Mouse (Mus musculus) cerebellum, postnatal 25 days (tissue): ENCODE measurements around the gene Ophn1.

Experiments used
- DNase-seq, 2 experiments: peaks; one replicate each; pipeline ENCODE4 v3.0.0; 2021; ENCODE audit warnings: mixed read lengths in 2 of 2

Ophn1 gene

DNA sequence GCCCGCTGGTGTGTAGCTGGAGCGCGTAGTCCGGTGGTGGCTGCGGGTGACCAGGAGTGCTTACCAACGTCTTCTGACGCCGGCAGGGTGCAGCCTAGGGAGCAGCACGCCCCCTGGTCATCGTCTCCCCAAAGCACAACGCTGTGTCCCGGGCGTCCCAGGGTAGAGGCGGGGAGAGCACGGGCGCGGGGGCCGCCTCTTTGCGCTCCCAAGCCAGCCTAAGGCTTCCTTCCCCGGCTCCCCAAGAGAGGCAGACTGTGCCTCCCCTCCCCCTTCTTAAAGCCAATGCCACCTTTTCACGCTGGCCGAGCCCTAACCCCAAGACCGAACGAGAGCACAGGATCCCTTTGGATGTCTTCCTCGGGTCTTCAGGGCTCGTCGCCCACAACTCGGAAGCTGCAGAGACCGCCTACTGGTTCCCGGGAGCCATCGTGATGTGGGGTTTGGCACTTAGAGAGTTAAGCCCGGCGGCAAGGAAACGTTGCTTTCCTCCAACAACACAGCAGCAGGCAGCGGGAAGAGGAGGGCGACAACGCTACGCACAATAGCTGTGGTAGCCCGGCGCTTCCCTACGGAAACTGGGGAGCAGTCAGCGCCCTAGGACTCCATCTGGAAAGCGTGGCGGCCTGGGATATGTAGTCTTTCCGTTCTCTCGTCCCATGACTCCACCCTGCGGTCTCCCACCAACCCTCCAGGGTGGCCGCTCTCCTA lies at the start of gene Ophn1:
Gene Ophn1, minus strand, starts transcription at position 620 of the 711 bp plus-strand sequence.
- peak; percentile 76 to 82 for DNase-seq

DNA sequence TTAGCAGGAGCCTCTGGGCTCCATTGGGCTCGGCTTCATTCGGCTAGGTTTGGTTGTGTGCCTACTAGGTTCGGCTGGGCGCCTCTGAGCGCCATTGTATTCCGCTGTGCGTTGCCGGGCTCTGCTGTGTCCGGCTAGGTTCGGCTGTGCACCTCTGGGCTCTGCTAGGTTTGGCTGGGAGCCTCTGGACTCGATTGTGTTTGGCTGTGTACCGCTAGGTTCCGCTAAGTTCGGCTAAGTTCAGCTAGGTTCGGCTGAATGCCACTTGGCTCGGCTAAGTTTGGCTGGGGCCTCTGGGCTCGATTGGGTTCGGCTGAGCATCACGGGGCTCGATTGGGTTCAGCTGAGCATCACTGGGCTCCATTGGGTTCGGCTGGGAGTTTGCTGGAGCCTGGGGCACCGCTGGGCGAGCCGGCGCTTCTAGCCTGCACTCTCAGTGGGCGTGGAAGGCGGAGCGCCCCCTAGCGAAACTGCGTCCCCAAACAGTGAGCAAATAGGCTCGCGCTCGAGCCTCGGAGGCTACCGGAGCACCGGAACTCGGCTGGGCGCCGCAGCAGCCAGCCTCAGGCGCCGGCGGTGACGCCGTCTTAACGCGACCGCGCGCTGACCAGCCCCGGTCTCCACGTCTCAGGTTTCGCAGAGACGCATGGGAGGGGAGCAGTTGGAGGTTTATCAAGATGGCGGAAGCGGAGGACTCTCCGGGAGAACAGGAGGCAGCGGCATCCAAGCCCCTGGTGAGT lies 46.9 kb upstream of the Ophn1 start:
- DNase-seq: peak; percentile 95 to 96

DNA sequence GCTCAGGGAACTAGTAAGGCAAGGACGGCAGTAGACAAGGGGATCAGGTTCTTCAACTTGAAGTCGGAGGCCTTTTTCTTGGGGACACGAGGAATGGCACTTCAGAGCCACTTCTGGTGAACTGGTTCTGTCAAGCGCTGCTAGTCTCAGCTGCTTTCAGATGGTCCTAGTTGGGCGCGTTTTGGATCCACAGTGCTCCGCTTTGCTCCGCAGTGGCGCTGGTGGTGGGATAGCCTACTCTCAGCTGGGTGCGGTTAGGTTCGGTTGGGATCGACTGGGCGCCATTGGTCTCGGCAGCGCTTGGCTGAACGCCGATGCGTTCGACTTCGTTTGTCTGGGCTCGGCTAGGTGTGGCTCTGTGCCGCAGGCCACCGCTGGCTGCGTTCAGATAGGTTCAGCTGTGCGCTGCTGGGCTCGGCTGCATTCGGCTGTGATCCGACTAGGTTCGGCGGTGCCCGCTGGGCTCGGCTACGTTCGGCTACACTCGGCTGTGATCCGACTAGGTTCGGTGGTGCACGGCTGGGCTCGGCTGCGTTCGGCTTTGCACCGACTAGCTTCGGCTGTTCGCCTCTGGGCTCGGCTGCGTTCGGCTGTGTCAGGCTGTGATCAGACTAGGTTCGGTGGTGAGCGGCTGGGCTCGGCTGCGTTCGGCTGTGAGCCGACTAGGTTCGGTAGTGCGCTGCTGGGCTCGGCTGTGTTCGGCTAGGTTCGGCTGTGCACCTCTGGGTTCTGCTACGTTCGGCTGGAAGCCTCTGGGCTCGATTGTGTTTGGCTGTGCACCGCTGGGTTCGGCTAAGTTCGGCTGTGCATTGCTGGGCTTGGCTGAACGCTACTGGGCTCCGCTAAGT lies 46.1 kb upstream of the Ophn1 start:
- peak; percentile 97 to 98 for DNase-seq

DNA sequence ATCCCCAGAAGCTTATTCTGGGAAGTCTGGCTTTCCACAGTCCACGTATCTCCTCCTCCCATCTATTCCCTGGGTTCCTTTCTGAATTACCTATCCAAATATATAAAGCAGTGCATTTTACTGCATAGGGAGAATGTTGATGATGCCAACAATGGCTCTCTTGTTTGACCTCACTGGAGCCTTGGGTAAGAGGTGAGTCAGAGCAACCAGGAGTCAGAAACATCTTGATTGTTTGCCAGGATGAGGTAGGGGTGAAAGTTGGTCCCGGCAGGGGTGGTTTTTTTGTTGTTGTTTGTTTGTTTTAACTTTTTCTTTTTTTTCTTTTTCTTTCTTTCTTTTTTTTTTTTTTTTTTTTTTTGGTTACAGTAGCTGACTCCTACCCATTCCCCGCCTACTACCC lies 45.3 kb upstream of the Ophn1 start, which contains the start of gene Yipf6:
Gene Yipf6, plus strand, starts transcription at position 216 of the 400 bp plus-strand sequence.
- no peak for DNase-seq

DNA sequence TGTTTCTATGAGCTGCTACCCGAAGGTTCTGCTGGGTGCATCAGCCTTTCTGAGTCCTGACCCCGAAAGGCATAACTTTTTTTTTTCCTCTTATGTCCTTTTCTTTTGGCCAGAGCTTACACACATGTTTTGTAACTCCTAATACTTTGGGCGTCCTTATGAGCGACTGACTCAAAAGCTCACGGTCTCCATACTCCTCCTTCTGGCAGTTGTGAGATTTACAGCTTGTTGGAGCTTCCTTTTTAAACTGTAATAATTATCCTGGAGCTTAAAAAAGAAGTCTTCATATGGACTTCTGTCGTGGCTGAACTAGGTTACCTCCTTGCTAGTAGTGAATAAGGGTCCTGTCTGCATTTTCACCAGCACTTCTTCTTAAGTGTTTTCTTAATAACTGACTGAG lies 28.6 kb upstream of the Ophn1 start:
- peak in 1 of 2 experiments; percentile 44 for DNase-seq

DNA sequence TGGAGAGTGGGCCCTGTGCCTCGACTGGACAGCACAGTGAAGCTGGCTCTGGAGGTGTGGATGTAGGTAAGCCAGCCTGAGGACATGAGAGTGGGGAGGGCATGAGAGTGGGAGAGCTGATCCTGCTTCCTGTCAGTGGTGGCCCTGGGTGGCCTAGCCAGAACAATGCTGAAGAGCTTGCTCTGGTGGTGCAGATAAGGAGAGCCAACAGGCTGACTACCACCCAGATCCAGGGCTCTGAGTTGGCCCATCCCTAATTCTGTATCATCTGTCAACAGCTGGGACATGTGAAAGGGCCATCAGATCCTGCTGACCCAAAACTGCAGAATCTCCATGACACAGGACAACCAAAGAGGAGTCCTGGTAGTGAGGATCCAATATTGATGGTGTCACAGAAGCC lies 18.1 kb upstream of the Ophn1 start:
- no peak for DNase-seq

DNA sequence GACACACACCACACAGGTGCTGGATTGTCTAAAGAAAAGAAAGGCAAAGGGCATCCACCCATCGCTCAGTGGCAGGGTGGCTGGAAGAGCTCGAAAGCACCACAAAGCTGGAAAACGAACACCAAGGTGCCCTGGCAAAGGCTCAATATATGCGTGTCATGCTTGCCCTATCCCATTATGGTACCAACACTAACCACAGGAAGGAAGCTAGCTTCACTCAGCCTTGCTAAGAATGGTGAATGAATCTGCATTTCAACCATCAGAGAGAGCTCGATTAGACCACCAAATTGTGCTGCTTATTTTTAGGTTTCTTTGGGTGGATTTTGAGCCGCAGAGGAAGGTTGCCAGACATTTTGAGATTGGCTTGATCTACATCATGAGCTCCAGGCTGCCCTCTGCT lies 13.4 kb upstream of the Ophn1 start:
- no peak for DNase-seq

DNA sequence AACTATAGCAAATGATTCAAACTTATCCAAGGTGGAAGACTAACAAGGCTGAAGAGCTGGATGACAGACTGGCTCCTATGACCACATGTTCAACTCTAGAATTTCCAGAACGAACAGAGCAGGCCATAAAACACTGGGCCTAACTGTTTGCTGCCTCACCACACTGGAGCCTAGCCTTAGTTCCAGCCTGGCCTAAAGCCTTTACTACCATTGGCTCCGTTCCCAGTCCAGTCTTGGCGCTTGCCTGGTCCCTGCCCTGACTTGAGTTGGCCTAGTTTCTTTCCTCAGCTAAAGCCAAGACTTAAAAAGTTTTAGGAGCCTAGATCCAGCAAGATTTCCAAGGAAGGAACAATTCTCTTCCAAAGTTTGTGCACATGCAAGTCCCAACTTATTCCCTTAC lies 7.5 kb upstream of the Ophn1 start:
- DNase-seq: peak; percentile 14 to 58

DNA sequence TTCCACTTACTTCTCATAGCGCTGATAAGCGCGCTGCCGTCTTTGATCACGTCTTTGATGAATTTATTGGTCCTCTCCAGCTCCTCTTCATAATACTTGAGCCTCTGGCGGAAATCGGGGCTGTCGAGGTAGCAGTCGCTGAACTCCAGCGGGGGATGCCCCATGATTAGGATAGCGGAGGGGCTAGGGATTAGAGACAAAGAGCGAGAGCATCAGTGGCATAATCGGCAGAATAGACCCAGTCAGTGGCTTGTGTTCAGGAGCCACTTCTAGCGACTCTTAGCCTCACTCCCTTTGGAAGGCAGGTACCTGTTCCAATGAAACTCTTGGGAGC lies 786 bp downstream of the Ophn1 start:
- DNase-seq: no peak

DNA sequence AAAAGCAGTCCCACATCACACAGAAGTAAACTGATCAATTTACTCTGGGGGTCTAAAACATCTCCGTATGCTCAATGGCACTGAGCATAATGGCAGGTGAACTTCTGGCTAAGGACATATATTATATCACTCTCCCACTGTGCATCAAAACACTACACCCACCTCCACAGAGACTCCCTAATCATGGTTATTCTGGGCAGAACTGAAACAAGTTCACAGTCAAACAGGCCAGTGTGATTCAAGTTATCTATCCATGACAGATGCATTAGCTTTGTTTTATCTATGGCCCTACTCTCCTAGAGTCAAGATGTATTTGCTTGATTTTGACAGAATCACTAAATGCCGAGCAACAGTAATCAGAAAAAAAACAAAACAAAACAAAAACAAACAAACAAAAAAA lies 8.8 kb downstream of the Ophn1 start:
- DNase-seq: no peak

DNA sequence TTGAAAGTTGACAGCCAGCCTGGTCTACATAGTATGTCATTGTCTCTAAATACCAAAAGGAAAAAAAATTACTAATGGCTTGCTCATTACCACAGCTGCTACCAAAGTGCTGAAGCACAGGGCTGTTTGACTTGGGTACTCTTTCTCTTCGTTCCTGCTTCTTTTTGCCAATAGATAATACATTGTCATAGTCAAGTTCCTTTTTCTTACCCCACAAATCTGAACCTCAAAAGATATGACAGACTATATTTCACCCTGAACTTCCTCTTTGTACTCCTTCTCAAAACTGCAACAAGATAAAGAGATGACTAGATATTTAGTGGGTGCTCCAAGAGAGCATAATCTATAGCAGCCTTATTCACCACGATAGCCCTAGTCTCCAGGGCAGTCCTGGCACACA lies 9.7 kb downstream of the Ophn1 start:
- DNase-seq: no peak

DNA sequence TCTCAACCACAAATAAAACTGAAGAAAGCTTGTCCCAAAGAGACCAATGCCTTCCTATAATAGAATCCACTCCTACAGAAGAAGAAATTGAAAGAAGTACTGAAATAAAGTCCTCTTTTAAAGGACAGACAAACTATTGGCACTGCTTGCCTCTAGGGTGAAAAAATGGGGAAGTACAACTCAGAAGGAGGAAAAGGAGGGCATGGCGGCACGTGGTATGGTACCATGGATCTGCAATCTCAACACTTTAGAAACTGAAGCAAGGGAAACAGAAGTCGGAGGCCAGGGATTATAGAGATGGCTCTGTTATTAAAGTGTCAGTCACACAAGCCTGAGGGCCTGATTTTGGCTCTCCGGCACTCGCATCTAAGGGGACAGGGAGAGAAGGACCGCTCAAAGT lies 10.5 kb downstream of the Ophn1 start:
- no peak for DNase-seq

DNA sequence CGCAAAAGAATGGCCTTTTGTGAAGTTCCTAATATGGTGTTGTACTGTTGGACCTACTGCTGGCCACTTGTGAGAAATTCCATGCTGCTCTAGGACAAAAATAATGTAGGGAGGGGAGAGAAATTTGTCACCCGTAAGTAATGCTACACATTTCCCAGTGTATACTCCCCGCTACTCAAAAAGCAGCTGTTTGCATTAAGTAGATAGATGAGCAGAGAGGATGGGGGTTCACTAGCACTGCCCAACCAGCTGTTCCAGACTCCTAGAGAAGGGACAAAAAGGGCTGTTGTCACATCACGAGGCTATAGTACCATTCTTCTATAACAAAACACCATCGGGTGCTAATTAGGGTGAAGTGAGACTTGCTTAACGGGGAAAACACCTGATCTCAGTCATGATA lies 15.7 kb downstream of the Ophn1 start:
- DNase-seq: no peak

DNA sequence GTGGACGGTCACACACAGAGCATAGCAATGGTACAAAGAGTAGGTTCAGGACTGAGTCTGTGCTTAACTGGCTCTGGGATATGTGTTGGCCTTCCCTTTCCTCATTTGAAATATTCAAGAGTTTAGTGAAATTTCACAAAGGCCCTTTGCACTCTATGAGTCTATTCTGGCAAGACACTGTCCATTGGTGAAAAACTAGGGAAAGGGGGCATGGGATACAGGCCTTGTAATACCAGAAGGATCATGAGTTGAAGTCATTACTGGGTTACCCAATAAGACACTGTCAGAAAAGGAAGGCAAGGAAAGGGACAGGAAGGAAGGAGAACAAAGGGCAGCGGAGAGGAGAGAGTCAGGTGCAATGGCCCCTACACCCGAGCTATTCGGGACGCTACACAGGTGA lies 16.7 kb downstream of the Ophn1 start:
- DNase-seq: no peak

DNA sequence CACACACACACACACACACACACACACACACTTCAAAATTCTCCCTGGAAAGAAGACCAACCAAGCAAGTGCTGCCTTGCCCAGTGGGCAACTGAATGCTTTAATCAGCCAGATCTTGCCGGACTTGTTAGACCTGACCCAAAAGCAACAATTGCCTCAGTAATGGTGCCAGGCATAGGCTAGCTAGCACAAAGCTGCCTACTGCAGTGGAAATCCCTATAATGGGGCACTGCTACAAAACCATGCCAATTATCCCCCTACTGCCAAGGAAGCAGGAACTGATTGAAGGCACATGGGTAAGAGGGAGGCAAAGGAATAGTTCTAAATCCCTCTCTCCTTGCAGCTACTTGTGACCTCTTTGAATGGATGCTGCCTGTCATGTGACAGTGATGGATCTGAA lies 18.8 kb downstream of the Ophn1 start:
- no peak for DNase-seq

DNA sequence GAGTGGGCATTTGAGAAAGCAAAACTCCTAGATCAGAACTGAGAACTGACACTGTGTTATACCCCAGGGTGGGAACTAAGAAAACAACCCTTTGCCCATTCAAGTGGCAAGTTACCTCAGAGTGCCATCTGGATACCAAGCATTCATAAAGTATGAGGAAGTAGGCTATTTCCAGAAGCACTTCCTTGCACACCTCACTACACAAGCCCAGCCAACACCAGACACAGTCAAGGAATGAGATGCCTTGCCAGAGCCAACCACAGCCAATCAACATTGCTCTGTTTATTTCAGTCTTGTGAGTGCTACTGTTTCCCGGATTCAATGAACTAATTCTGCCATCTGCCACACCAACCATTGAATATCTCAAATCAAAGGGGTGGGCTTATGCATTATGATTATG lies 20.3 kb downstream of the Ophn1 start:
- DNase-seq: no peak

DNA sequence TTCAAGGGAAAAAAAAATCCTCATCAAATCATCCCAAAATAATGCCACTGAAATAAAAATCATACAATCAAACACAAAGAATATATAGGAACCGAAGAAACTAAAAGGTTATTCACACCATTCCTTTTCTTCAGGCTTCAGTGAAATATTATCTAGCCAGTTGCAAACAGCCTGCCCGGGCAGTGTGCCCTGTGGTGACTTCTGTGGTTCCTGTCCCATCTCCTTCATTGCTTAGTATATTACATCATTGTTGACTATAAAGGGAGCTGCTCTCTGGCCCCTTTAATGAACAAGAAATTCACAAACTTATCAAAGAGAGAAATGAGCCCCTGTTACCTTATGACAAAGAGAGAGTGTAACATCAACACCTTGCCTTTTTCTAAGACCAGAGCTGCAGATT lies 21.1 kb downstream of the Ophn1 start:
- no peak for DNase-seq

DNA sequence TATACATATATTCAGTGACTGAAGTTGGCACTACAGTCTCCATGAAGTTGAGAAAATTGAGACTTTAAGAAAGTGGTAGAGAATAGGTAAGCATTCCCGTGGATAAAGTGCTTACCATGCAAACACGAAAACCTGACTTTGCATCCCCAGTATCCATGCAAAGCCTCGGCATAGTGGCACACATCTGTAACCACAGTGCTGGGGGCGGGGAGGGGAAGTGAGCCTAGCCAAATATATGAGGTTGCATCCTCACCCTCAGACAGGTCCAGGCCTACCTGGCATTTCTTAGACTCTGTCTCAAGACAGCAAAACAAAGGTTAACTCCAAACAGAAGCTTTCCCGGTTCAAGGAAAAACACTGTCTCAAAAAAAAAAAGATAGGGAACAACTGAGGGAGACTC lies 21.7 kb downstream of the Ophn1 start:
- DNase-seq: no peak

DNA sequence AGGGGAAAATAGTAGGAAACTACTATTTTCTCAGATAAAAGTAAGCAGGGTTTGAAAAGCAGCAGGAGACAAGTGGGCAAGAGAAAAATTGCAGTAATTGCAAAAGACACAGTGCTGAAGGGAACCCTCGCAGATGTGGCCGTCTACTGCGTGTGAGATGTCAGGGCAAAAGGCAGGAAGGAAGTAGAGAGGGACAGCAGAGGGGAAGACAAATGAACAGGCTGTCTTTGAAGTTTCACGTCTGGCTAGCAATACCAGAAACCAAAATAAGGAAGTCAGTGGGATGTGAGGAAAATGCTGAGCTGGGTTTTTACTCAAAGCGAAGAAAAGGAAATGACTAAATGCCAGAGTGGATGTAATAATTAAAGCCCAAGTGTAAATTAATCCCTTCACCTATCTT lies 30.7 kb downstream of the Ophn1 start:
- DNase-seq: no peak

DNA sequence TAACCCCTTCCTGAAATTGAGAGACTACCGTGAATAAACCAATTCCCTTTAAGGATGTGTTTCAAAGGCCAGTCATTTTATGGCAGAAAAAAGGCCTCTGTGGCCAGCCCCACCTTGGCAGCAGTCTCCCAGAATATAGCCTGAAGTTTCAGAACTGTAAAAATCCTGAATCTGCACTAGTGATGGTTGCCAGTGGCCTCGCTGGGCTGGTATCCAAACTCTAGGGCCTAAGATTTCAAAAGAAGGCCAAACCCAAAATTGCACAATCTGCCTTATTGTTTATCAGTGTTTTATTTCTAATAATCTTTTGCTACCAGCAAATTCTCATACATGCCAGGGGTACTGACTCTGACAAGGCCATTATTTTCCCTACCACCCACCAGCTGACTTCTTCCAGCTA lies 34.8 kb downstream of the Ophn1 start:
- DNase-seq: peak in 1 of 2 experiments; percentile 9

DNA sequence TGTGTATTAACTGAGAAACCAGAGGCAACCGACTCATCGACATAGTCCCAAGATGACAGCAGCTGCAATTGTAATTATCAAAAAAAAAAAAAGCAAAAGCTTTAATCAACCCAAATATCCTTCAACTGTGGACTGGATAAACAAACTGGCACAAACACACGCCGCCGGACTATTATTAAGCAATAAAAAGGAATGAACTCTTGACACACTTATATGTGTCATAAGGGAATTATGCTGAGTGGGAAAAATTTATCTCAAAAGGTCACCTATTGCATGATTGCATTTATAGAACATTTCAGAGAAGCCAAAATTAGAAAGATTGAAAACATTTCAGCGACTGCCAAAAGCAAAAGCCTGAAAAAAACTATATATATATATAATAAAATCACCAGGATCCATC lies 40.0 kb downstream of the Ophn1 start:
- no peak for DNase-seq

DNA sequence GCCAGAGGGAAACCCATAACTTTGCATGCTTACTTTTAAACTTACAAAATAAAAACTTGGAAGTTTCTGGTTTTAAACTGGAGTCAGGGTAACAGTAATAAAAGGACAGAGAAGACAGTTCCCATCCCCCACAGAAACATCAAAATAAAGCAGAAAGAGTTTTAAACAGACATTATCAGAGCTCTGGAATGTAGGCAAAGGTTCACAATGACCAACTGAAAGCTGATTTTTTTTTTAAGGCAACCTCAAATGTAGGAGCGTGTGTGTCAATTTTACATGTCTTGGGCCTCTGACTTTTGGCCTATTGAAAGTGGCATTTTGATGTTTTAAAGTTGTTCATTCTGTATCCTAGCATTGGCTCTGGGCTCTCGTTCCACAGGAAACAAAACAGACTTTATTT lies 49.2 kb downstream of the Ophn1 start:
- no peak for DNase-seq

DNA sequence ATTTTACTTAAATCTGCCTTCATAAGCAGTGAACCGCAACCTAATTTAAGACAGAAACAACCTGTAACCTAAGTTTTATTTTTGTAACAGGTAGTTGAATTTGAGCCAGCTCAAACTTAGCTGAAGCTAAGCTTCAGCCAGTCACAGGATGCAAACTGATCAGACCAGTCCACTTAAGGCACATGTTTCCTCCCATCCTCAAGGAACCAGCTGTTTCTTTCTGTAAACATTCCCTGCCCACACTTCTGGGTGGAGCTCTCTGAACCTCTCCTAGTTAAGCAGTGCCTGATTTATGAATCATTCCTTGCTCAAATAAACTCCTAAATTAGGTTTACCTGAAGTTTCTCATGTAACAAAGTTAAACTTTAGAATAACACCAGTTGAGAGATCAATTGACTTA lies 54.8 kb downstream of the Ophn1 start:
- no peak for DNase-seq

DNA sequence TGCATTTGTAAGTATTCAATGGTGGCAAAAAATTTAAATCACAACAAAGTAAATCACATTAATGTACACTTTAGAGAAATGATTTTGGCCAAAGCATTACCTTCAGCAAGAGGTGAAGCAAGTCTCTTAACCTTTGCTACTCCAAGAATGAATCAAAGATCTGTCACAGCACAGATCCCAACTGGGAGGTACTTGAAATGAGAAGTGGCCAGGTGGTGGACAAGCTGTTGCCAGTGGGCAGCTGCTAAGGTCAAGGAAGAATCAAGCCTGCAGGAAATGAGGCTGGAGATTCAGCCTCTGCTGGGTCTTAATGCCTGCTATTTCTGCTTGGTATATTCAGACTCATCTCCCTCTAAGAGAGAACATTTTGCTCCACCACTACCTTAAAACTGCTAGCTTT lies 87.0 kb downstream of the Ophn1 start:
- DNase-seq: peak; percentile 11 to 37
